ENCODE assay signal across 21 mouse cellular contexts in genomic region chr5:102670731-102671345, GRCm38 (mm10).
DNase-seq lines count a peak whose midpoint lies in the region; ATAC-seq and TF ChIP-seq lines count a peak whose summit lies in the region.
"Had no signal": no experiment of that assay in that cellular context is flagged by ENCODE, and none has a peak within 500 bp of the region (broad histone marks: within the 10 kb centered on the region; RNA-seq: fewer than 3 reads in every experiment).

No protein-coding gene starts in this region.

- peak; percentile 37 to 48 for DNase-seq in heart, adult 18-20 months
- no peak for DNase-seq in heart, postnatal 14 days
- DNase-seq in lung, embryonic 14.5 days = peak; percentile 83
- no peak for DNase-seq in lung, postnatal 14 days
- peak; percentile 39 for DNase-seq in embryonic facial prominence, embryonic 14.5 days (ENCODE audit: low spot score)
- DNase-seq in skeletal muscle tissue, adult 2 months (ENCODE audit: low read depth, low spot score) = peak; percentile 71
- DNase-seq in layer of hippocampus, adult 11-12 months (ENCODE audit: low spot score) = no peak
- DNase-seq: adrenal gland, adult 2 months; B cell, adult 2 months; cerebellum, adult 11-12 months; cerebellum, postnatal 36 days; kidney, adult 18-20 months; layer of hippocampus, postnatal 36 days; left cerebral cortex, postnatal 4 days; spleen, adult 18-20 months had no signal

- no peak overlapping the region for H3K4me3 ChIP-seq in lung, embryonic 14.5 days (ENCODE audit: low read depth, low read length)
- H3K4me3 ChIP-seq in embryonic facial prominence, embryonic 14.5 days (ENCODE audit: low read depth, low read length) = no peak overlapping the region
- H3K4me3 ChIP-seq in hindbrain, embryonic 16.5 days (ENCODE audit: low read length) = no peak overlapping the region
- H3K4me3 ChIP-seq: heart, embryonic 15.5 days; hindbrain, embryonic 12.5 days; neural tube, embryonic 13.5 days had no signal

- H3K4me2 ChIP-seq in lung, embryonic 14.5 days = 0 out of 2 replicates have a peak overlapping the region, but pooled peaks have one; percentile 3
- H3K4me2 ChIP-seq in embryonic facial prominence, embryonic 14.5 days (ENCODE audit: low read depth, low read length) = no peak overlapping the region
- no peak overlapping the region for H3K4me2 ChIP-seq in hindbrain, embryonic 16.5 days (ENCODE audit: low read length)
- H3K4me2 ChIP-seq: heart, embryonic 15.5 days; hindbrain, embryonic 12.5 days; neural tube, embryonic 13.5 days had no signal

- no peaks in the 10 kb centered on the region; the same call in 1 of the 2 replicates for H3K4me1 ChIP-seq in lung, embryonic 14.5 days (ENCODE audit: insufficient read depth)
- peaks cover 15% of the 10 kb centered on the region; the same call in 1 of the 2 replicates for H3K4me1 ChIP-seq in embryonic facial prominence, embryonic 14.5 days (ENCODE audit: control insufficient read depth, insufficient read depth, low read length)
- no peaks in the 10 kb centered on the region for H3K4me1 ChIP-seq in hindbrain, embryonic 16.5 days (ENCODE audit: control insufficient read depth, insufficient read depth, low read depth, low read length)
- H3K4me1 ChIP-seq: heart, embryonic 15.5 days; hindbrain, embryonic 12.5 days had no signal

- TF ChIP-seq CTCF in lung, embryonic 14.5 days (IDR thresholded peaks at IDR 0.05; ENCODE audit: low read depth) = no peak

- no peak overlapping the region for H3K9ac ChIP-seq in lung, embryonic 14.5 days
- no peak overlapping the region for H3K9ac ChIP-seq in embryonic facial prominence, embryonic 14.5 days (ENCODE audit: low read depth, low read length)
- no peak overlapping the region for H3K9ac ChIP-seq in hindbrain, embryonic 16.5 days (ENCODE audit: low read depth, low read length)
- H3K9ac ChIP-seq: heart, embryonic 15.5 days; hindbrain, embryonic 12.5 days; liver, embryonic 14.5 days; neural tube, embryonic 13.5 days had no signal

- peak overlapping the region; percentile 80 for H3K27ac ChIP-seq in lung, embryonic 14.5 days (ENCODE audit: low read depth)
- H3K27ac ChIP-seq in embryonic facial prominence, embryonic 14.5 days (replicated peaks; ENCODE audit: low read depth, low read length) = peak overlapping the region; percentile 16
- H3K27ac ChIP-seq in hindbrain, embryonic 16.5 days (ENCODE audit: low read depth, low read length) = no peak overlapping the region
- H3K27ac ChIP-seq: heart, embryonic 15.5 days; hindbrain, embryonic 12.5 days; liver, embryonic 14.5 days; neural tube, embryonic 13.5 days had no signal

- ATAC-seq in lung, embryonic 14.5 days (ENCODE audit: insufficient read depth) = peak; percentile 86
- ATAC-seq in embryonic facial prominence, embryonic 14.5 days (ENCODE audit: low read depth) = no peak
- no peak for ATAC-seq in hindbrain, embryonic 16.5 days
- ATAC-seq: forebrain, embryonic 14.5 days had no signal

- no peaks in the 10 kb centered on the region for H3K27me3 ChIP-seq in lung, embryonic 14.5 days (ENCODE audit: insufficient read depth, low read length)
- H3K27me3 ChIP-seq in embryonic facial prominence, embryonic 14.5 days (replicated peaks; ENCODE audit: control insufficient read depth, insufficient read depth, low read length) = no peaks in the 10 kb centered on the region
- H3K27me3 ChIP-seq in hindbrain, embryonic 16.5 days (replicated peaks; ENCODE audit: control insufficient read depth, insufficient read depth, low read length) = no peaks in the 10 kb centered on the region
- H3K27me3 ChIP-seq: heart, embryonic 15.5 days; hindbrain, embryonic 12.5 days; neural tube, embryonic 13.5 days had no signal

- H3K36me3 ChIP-seq in lung, embryonic 14.5 days (ENCODE audit: insufficient read depth) = no peaks in the 10 kb centered on the region
- H3K36me3 ChIP-seq in embryonic facial prominence, embryonic 14.5 days (ENCODE audit: control insufficient read depth, insufficient read depth, low read length) = no peaks in the 10 kb centered on the region
- H3K36me3 ChIP-seq in hindbrain, embryonic 16.5 days (ENCODE audit: control insufficient read depth, insufficient read depth, low read length) = no peaks in the 10 kb centered on the region
- H3K36me3 ChIP-seq: heart, embryonic 15.5 days; hindbrain, embryonic 12.5 days; neural tube, embryonic 13.5 days had no signal

- no peaks in the 10 kb centered on the region for H3K9me3 ChIP-seq in lung, embryonic 14.5 days (ENCODE audit: low read depth, low read length)
- H3K9me3 ChIP-seq in embryonic facial prominence, embryonic 14.5 days (ENCODE audit: control insufficient read depth, low read length) = no peaks in the 10 kb centered on the region
- H3K9me3 ChIP-seq in hindbrain, embryonic 16.5 days (ENCODE audit: control insufficient read depth, low read length) = no peaks in the 10 kb centered on the region
- H3K9me3 ChIP-seq: heart, embryonic 15.5 days; hindbrain, embryonic 12.5 days; neural tube, embryonic 13.5 days had no signal

- WGBS in lung, embryonic 14.5 days = 27% methylated on average over 5 of the region's 5 CpGs
- 33% methylated on average over 5 of the region's 5 CpGs for WGBS in embryonic facial prominence, embryonic 14.5 days
- 68% methylated on average over 5 of the region's 5 CpGs for WGBS in hindbrain, embryonic 16.5 days

- intact Hi-C loops in heart, postnatal 14 days (cut with DNase I) = no loop called here

Comparison
In these comparisons a context has a peak if more than half of its experiments do, and no peak if none do; other contexts are left out.
1. DNase-seq: peak in heart, adult 18-20 months (2 of 2), lung, embryonic 14.5 days (single experiment), embryonic facial prominence, embryonic 14.5 days (single experiment) and skeletal muscle tissue, adult 2 months (single experiment); none in heart, postnatal 14 days (0 of 2), lung, postnatal 14 days (single experiment) and layer of hippocampus, adult 11-12 months (single experiment).